Mouse (Mus musculus) kidney, embryonic 14.5 days (tissue): Measurements from ENCODE around the gene Lrrc14b. TPM values are rescaled to one million over a fixed set of nuclear protein-coding genes. Genes with fewer than 3 reads are reported as not detected.

ENCODE experiments used
- ATAC-seq: fragments of 200-750 bp; cut with Nextera tagmentation; 2 replicates; pipeline ENCODE4 v1.8.0; 2017; ENCODE audit warnings: moderate number of reproducible peaks, mild to moderate bottlenecking, moderate TSS enrichment, moderate library complexity; ENCODE audit not compliant: low FRiP score, low TSS enrichment
- H3K27ac ChIP-seq: fragments of 300-500 bp; sonication (generic); 2 replicates; pipeline ENCODE4 v1.5.1; 2014; ENCODE audit warnings: low read depth, mild to moderate bottlenecking, low read length, moderate library complexity, mixed read lengths
- H3K27me3 ChIP-seq: fragments of 300-500 bp; sonication (generic); 2 replicates; pipeline ENCODE4 v1.6.1; 2014; ENCODE audit warnings: mild to moderate bottlenecking, low read length; ENCODE audit not compliant: control insufficient read depth, insufficient read depth
- H3K36me3 ChIP-seq: fragments of 300-500 bp; sonication (generic); 2 replicates; pipeline ENCODE4 v1.6.1; 2014; ENCODE audit warnings: low read length, mixed read lengths; ENCODE audit not compliant: control insufficient read depth, insufficient read depth
- H3K4me1 ChIP-seq: fragments of 300-500 bp; sonication (generic); 2 replicates; pipeline ENCODE4 v1.6.1; 2014; ENCODE audit warnings: low read length, mixed read lengths; ENCODE audit not compliant: control insufficient read depth, insufficient read depth
- H3K4me2 ChIP-seq: fragments of 300-500 bp; sonication (generic); replicated peaks from 2 replicates; pipeline ENCODE4 v1.6.1; 2014; ENCODE audit warnings: low read depth, mild to moderate bottlenecking, low read length
- H3K4me3 ChIP-seq: fragments of 300-500 bp; sonication (generic); 2 replicates; pipeline ENCODE4 v1.5.1; 2014; ENCODE audit warnings: mild to moderate bottlenecking, low read length
- H3K9ac ChIP-seq: fragments of 300-500 bp; sonication (generic); 2 replicates; pipeline ENCODE4 v1.6.1; 2014; ENCODE audit warnings: low read depth, mild to moderate bottlenecking, low read length, moderate library complexity
- H3K9me3 ChIP-seq: fragments of 300-500 bp; sonication (generic); 2 replicates; pipeline ENCODE4 v1.6.1; 2016; ENCODE audit warnings: low read length; ENCODE audit not compliant: control insufficient read depth
- WGBS: fragments of 180-500 bp; shearing (Covaris S2); extraction: QIAGEN DNeasy Blood & Tissue Kit; methylation state at CpG from one replicate; pipeline ENCODE4 v1.1.7; 2014; 5-methylcytosine and 5-hydroxymethylcytosine counted together
- polyA plus RNA-seq: library from polyadenylated mRNA; unstranded; fragments of >200 nt; fragmentation: Nextera tagmentation; extraction: Ambion mirVana; gene quantifications from 2 replicates; pipeline ENCODE4 v1.2.1, GENCODE M21; 2014

Gene Lrrc14b
- not detected in 2 replicates for polyA plus RNA-seq

DNA sequence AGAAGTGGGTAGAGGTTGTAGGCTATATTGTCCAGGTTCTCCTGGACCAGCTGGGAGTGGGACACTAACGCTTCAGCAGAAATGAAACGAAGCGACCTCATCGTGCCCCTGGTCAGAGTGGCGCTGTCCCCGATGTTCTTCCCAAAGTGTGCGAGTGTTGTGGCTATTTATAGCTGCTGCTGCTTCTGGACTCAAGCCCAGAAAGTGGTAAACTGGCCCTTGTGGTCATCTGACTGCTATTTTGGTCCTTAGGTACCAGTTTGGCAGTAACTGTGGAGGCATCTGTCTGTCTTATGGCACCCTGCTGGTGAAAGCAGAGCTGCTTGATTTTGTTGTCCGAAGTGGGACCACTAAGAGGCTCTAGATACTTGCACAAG, at the start of gene Lrrc14b:
Gene Lrrc14b (minus strand): TSS at position 147 of the 377 bp plus-strand sequence.
- no peak within 1 kb of the TSS for H3K27ac ChIP-seq
- 77% methylated on average over 8 of the region's 8 CpGs for WGBS

GRCm38 (mm10) chr13:74399298-74399839, 35.6 kb upstream of the Lrrc14b start, which contains the start of gene Ftl1-ps1:
Gene Ftl1-ps1, plus strand, starts transcription at chr13:74399694.
- peak within 1 kb of the TSS; percentile 38 for H3K4me2 ChIP-seq
- peak within 1 kb of the TSS; percentile 9; the same call in 1 of the 2 replicates for H3K4me3 ChIP-seq
- H3K27me3 ChIP-seq = no peaks in the 10 kb centered on the region
- no peaks in the 10 kb centered on the region for H3K4me1 ChIP-seq
- 12% methylated on average over 11 of the region's 11 CpGs for WGBS
- no peaks in the 10 kb centered on the region for H3K36me3 ChIP-seq
- no peak within 1 kb of the TSS for H3K9ac ChIP-seq
- peak; percentile 77; the same call in 1 of the 2 replicates for ATAC-seq
- H3K27ac ChIP-seq = no peak within 1 kb of the TSS
- no peaks in the 10 kb centered on the region for H3K9me3 ChIP-seq

More for the DNA sequence above, at the start of gene Lrrc14b:
- Histone ChIP-seq H3K9ac (no peak within 1 kb of the TSS), H3K4me2 (no peak within 1 kb of the TSS), H3K4me3 (no peak within 1 kb of the TSS), H3K4me1 (no peaks in the 10 kb centered on the region), H3K9me3 (no peaks in the 10 kb centered on the region), H3K27me3 (no peaks in the 10 kb centered on the region), H3K36me3 (peaks cover 17% of the 10 kb centered on the region)
- no peak for ATAC-seq

DNA sequence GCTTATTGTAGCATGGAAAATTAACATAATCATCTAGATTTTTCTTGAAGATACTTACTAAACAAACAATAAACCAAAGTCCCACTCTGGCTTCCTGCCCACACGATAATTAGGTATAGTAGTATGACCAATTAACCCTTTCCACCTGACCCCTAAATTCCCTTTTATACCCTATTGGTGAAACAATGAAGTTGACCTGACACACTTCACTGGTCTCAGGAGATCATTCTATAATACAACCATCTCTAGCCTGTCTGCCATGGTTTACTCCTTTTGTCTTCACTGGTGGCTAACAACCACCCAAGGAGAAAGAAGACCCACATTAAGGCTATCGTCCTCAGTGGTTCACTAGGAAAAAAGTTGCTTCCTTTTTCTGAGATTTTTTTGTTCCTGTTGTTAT, 27.4 kb upstream of the Lrrc14b start:
- H3K4me2 ChIP-seq = no peak overlapping the region
- H3K4me1 ChIP-seq = 0 out of 2 replicates have a peak, but pooled peaks cover 4% of the 10 kb centered on the region
- WGBS = 78% methylated on average over 2 of the region's 2 CpGs
- H3K4me3 ChIP-seq = no peak overlapping the region
- H3K9me3 ChIP-seq = no peaks in the 10 kb centered on the region
- no peak overlapping the region for H3K9ac ChIP-seq
- no peak overlapping the region for H3K27ac ChIP-seq
- H3K36me3 ChIP-seq = no peaks in the 10 kb centered on the region
- no peaks in the 10 kb centered on the region for H3K27me3 ChIP-seq
- ATAC-seq = peak; percentile 40; the same call in 1 of the 2 replicates

GRCm38 (mm10) chr13:74390371-74390990, 26.7 kb upstream of the Lrrc14b start, which contains the start of gene Zfp72:
Gene Zfp72, minus strand, starts transcription at chr13:74390836.
- H3K27ac ChIP-seq = no peak within 1 kb of the TSS
- 0 out of 2 replicates have a peak, but pooled peaks cover 4% of the 10 kb centered on the region for H3K4me1 ChIP-seq
- H3K9ac ChIP-seq = peak within 1 kb of the TSS; percentile 50
- H3K27me3 ChIP-seq = no peaks in the 10 kb centered on the region
- peak; percentile 95 for ATAC-seq
- H3K4me3 ChIP-seq = peak within 1 kb of the TSS; percentile 66
- no peaks in the 10 kb centered on the region for H3K36me3 ChIP-seq
- no peaks in the 10 kb centered on the region for H3K9me3 ChIP-seq
- H3K4me2 ChIP-seq = peak within 1 kb of the TSS; percentile 48
- under 1% methylated on average over 14 of the region's 14 CpGs for WGBS

DNA sequence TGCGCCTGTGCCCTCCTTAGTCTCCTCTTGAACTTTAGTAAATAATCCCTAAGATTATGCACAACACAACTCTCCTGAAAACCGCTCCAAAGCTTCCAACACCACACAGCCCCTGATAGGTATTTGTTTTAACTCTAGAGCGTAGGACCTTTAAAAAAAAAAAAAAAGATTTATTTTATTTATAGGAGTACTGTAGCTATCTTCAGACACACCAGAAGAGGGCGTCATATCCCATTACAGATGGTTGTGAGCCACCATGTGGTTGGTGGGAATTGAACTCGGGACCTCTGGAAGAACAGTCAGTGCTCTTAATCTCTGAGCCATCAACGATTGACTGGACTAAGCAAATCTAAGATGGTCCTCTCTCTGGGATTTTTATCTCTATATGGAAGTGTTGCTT, 25.9 kb upstream of the Lrrc14b start:
- 63% methylated on average over 6 of the region's 6 CpGs for WGBS
- Histone ChIP-seq H3K27me3 (no peaks in the 10 kb centered on the region), H3K4me3 (peak overlapping the region; percentile 66), H3K9ac (peak overlapping the region; percentile 50; the same call in 1 of the 2 replicates), H3K9me3 (no peaks in the 10 kb centered on the region), H3K36me3 (no peaks in the 10 kb centered on the region), H3K27ac (no peak overlapping the region), H3K4me1 (0 out of 2 replicates have a peak, but pooled peaks cover 4% of the 10 kb centered on the region), H3K4me2 (peak overlapping the region; percentile 48)
- no peak for ATAC-seq

DNA sequence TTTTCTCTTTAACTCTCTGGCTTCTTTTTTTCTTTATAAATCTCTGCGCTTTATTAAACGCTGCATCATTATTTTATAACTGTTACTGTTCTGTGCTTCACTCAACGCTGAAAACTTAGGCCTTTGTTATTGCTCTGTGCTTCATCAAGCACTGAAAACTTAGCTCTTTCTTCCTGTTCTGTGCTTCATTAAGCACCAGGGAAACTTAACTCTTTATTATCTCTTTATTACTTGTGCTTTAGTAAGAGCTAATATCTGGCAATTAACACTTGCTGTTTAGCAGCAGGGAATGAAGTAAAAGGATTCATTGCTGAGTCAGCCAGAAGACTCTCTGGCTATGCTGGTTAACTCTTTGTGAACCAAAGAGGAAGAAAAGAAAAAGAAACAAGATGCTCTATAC, 18.5 kb upstream of the Lrrc14b start:
- Histone ChIP-seq H3K27me3 (no peaks in the 10 kb centered on the region), H3K4me1 (peaks cover 13% of the 10 kb centered on the region), H3K36me3 (no peaks in the 10 kb centered on the region), H3K9me3 (no peaks in the 10 kb centered on the region), H3K4me2 (no peak overlapping the region), H3K27ac (peak overlapping the region; percentile 81; the same call in 1 of the 2 replicates), H3K4me3 (no peak overlapping the region), H3K9ac (no peak overlapping the region)
- peak; percentile 76; the same call in 1 of the 2 replicates for ATAC-seq
- WGBS = 18% methylated on average over 3 of the region's 3 CpGs

GRCm38 (mm10) chr13:74381533-74382276, 17.9 kb upstream of the Lrrc14b start:
- Histone ChIP-seq H3K4me3 (no peak overlapping the region), H3K4me1 (peaks cover 13% of the 10 kb centered on the region), H3K4me2 (peak overlapping the region; percentile 12; the same call in 1 of the 2 replicates), H3K9ac (no peak overlapping the region), H3K9me3 (no peaks in the 10 kb centered on the region), H3K27ac (peak overlapping the region; percentile 81; the same call in 1 of the 2 replicates), H3K27me3 (no peaks in the 10 kb centered on the region), H3K36me3 (no peaks in the 10 kb centered on the region)
- ATAC-seq = peak; percentile 72
- WGBS = 40% methylated on average over 10 of the region's 10 CpGs

DNA sequence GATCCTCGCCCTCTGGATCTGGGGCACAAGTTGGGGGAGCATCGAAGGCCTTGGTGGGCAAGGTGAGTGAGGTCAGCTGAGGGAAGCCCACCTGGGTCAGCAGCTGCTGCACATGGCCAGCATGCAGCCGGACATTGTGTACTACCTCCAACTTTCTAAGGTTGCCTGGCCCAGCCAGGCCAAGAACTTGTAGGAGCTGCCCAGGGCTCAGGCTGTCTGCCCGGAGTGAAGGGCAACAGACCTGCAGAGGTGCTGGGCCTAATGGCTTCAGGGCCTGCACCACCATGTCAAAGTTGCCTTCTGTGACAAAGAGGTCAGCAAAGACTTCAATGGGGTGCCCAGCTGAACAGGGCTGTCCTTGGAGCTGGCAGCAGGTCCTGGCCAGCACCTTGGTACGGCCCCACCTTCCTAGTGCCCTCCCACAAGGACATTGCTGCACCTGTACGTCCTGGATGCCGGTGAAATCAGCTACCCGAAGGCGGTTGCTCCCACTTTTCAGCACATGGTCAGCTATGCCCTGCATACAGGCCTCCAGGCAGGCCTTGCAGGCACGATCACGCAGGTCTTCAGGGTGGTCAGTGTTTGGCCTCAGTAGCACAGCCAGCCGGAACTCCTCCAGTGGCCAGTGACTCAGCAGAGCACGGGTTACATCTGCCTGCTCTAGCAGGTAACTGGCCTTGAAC, 488 bp downstream of the Lrrc14b start:
- H3K4me3 ChIP-seq = no peak overlapping the region
- H3K4me1 ChIP-seq = no peaks in the 10 kb centered on the region
- WGBS = 90% methylated on average over 13 of the region's 13 CpGs
- H3K4me2 ChIP-seq = no peak overlapping the region
- H3K9me3 ChIP-seq = no peaks in the 10 kb centered on the region
- peaks cover 22% of the 10 kb centered on the region for H3K36me3 ChIP-seq
- ATAC-seq = 0 out of 2 replicates have a peak, but pooled peaks have one; percentile 36
- no peak overlapping the region for H3K27ac ChIP-seq
- no peaks in the 10 kb centered on the region for H3K27me3 ChIP-seq
- no peak overlapping the region for H3K9ac ChIP-seq
